Mouse (Mus musculus) T-cell, adult 2 months (primary cell): ENCODE results near the gene Mpig6b.
A peak's percentile ranks its signal among the peaks of the same experiment; 100 is the strongest.

Source experiments
- DNase-seq: peaks from one replicate; pipeline ENCODE4 v3.0.0; 2022; ENCODE audit warnings: low spot score

Mpig6b gene

GRCm38 (mm10) chr17:35058911-35059892 lies 6.8 kb downstream of the Mpig6b start, which contains the start of gene Ddah2:
Gene Ddah2 (plus strand): TSS chr17:35059035.
- peak; percentile 83 for DNase-seq

DNA sequence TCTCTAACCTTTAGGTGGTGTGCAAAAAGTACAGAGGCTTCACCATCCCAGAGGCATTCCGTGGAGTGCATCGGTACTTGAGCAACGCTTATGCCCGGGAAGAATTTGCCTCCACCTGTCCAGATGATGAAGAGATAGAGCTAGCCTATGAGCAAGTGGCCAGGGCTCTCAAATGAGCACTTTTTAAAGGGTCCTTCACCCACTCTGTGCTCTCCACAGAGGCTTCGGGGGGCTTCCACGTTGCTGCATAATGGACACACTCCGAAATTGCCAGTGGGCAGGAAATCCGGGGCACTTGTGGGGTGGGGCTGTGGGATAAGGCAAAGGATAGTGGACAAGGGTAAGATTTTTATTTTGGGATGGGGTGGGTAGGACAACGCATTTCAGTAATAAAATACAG lies 7.7 kb downstream of the Mpig6b start:
- no peak for DNase-seq

DNA sequence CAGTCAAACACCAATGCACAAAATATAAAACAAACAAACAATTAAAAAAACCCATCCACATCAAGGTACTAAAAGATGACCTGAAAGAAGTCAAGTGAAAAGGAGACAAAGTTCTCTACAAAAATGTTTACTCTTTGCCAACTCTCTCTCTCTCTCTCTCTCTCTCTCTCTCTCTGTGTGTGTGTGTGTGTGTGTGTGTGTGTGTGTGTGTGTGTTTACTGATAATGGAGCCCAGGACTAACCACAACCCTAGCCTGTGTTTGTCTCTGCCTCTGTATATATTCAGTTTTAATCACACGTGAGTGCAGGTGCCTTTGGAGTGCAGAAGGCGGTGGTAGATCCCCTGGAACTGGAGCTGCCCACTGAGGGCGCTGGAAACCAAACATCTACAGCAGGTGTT lies 8.9 kb downstream of the Mpig6b start:
- DNase-seq: no peak

DNA sequence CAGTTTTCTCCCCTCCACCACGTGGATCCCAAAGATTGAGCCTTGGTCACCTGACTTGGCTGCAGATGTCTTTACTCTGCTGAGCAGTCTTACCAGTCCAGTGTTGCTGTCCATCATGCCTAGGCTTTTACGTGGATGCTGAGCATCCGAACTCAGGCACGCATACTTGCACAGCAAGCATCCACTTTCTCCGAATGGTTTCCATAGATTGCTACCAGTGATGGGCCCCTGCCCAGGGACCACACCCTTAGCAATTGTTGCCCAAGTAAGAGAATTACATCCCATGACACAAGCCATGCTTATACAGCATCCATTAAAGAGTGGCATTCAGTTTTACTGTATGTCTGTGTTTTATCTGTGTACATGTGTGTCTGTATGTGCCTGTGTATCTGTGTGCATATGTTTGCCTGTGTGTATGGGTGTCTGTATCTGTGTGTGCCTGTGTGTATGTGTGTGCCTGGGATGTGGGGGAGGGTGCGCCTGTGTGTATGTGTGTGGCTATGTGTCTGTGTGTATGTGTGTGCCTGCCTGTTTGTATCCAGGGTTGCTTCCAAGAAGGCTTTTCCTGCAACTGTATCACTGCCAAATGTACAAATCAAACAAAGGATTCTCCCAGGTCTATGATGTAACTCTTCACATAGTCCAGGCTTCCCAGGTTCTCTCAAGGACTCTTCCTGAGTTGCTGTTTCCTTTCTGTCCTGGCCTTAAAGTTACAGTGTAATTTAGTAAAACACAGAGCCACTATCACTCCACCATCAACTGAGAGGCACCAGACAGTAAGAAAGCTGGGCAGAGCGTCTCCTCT lies 10.1 kb downstream of the Mpig6b start:
- DNase-seq: no peak

- DNase-seq: no peak
These were observed 13.6 kb downstream of the Mpig6b start for GRCm38 (mm10) chr17:35052271-35052798.

- DNase-seq: peak; percentile 80
These were observed 14.6 kb downstream of the Mpig6b start for GRCm38 (mm10) chr17:35051156-35052086.

DNA sequence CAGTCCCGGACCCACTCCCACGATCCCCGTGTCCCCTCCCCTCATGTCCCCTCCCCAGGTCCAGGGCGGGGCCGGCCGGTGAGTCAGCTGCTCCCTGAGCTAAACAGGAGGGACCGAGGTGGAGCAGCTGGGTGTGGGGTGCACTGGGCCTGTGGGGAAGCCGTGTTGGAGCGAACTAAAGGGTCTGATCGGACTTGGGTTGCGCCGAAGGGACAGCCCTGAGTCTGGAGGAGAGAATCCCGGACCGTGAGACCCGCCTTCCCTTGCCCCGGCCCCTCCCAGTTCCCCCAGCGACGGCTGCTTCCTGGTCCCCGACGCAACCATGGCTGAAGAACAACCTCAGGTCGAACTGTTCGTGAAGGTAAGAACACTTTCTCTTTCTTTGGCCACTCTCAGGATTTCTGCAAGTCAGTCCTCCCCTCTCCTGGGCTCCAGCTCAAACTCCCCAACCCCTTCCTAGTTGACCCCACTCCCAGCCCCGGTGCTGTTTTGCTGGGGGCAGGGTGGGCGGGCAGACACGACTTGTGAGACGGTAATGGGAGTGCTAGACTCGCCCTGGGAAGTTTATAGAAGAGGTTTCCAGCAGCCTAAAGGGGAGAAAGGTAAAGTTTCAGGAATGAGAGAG lies 15.7 kb downstream of the Mpig6b start:
- DNase-seq: peak; percentile 42

GRCm38 (mm10) chr17:35049561-35050016 lies 16.4 kb downstream of the Mpig6b start, which contains the start of gene Clic1:
Gene Clic1 (plus strand): TSS chr17:35049966.
- peak; percentile 21 for DNase-seq

DNA sequence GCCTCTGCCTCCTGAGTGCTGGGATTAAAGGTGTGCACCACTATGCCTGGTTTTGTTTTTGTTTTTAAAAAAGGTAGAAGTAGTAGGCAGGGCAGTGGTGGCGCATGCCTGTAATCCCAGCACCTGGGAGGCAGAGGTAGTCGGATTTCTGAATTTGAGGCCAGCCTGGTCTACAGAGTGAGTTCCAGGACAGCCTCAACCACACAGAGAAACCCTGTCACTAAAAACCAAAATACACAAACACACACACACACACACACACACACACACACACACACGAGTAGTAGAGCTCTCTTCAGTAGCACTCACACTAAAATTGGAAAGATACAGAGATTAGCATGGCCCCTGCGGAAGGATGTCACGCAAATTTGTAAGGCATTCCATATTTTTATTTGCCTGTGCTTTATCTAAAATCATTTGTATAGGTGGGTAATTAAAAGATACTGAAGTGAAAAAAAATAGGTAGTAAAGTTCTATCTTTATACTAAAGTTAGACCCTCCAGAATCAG lies 17.0 kb downstream of the Mpig6b start:
- DNase-seq: no peak

- peak; percentile 42 for DNase-seq
These were observed 17.6 kb downstream of the Mpig6b start for GRCm38 (mm10) chr17:35048149-35048931.

DNA sequence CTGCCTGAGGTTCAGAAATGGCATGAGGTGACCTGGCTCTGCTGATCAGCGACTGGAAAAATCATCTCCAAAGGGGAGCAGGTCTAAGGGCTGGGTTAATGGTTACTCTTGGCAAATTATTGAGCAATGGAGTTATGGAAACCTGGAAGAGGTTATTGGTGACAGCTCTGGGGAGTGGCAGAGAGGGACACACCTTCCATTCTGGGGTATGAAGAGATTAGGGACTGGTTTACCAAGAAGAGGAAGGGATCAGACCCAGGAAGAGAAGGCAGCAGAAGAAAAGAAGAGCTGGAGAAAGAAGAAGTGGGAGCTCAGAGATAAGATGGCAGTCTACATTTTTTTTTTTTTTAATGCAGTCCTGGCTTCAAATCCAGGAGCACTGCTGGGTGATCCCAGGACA lies 18.3 kb downstream of the Mpig6b start:
- DNase-seq: no peak

DNA sequence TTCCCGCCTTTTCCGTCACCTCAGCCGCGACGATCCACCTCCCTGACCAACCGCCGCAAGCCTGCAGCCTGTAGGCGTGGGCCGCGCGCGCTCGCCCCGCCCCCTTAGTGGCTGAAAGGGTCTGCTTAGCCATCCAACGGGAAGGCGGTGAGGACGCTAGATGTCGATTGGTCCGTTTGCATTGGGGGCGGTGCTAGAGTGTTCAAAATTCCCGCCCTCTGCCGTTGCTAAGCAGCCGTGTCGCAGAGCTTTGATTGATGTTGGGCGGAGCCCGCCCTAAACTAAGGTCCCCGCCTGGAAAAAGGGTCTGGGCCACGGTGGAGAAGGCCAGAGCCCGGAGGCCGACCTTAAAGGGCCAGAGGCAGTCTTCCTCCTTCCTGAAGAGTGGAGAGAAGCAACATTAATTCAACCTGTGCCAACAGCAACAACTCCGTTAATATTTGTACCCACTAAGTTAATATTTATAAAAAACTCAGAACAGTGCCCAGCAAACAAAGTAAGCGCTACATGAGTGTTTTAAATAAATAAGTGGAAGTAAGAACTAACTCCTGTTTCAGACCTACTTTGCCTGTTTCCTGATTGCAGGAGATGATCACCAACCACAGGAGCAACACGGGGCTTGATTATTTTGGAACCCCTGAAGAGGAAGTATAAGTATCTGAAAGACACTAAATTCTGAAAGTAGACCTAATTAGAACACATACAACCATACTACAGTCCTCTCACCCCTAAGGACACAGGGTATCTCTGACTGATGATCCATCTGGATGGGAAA lies 19.1 kb downstream of the Mpig6b start, which contains the start of gene Msh5:
Gene Msh5 (minus strand): TSS at position 65 of the 775 bp plus-strand sequence.
- DNase-seq: peak; percentile 94

DNA sequence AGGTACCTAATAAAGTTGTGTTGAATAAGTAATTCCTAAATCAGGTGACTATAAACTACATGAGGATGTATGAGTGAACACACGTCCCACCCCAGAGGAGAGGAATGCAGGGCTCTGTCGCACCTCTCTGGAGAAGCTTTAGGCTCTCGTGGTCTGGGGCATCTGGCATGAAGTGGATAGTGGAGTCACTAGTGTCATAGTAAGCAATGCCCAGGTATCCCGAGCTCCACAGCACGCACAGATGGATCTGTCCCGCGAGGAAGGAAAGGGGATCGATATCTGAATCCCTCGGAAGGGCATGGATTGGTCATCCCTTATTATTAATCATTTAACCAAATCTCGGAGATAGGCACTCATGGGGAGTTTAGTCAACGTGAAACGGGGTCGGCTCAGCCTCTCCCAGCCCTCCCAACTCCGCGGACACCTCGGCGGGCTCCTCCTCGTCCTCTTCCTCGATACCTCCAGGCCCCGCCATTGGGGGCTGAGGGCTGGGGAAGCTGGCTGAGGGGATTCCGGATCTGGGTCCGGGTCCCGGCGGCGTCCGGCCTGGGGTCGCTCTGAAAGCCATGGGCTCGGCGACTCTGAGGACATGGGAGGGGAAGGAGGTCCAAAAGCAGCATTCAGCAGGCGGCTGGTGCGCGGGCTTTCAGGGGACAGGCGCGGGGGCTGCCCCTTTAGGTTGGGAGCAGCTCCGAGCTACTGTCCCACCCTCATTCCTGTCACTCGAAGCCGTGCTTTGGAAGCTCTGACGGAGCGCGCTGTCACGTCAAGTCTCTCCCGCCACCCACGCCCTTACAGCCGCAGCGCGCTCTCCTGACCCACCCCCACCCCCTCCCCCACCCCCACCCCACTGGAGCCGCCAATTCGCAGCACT lies 19.9 kb downstream of the Mpig6b start:
- DNase-seq: no peak

DNA sequence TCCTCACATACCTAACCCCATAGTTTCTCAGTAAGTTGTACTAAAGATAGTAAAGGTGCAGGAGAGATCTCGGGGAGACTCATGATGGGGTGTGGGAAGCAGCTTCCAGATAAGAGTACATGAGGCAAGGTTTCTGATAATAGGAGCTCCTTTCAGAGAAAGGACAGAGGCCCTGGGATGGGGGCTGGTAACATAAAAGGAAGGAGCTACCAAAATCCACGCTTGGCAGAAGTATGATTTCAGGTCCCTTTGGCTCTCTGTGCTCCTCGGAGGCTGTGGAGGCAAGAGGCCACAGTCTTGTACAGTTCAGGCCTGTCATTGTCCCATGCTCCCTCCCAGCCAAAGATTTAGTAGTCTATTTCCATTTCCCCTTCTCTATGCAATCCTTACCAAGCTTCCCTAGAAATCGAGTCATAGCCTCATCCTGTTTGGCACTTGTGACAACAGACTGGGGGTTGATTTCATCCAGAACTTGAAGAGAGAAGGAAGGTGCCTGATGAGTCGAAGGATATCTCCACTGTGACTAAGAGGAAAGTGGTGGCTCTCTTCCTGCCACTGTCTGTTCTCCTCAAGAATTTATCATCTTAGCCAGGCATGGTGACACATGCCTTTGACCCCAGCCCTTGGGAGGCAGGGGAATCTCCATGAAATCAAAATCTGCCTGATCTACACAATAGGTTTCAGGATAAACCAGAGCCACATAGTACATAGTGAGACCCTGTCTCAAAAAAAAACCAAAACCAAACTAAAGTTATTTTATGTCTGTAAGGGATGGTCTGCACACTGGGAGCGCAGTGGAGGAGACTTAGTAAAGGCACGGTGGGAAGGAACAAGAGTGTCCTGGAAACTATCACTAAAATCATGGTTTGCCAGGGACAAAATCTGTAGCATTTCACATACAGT lies 20.8 kb downstream of the Mpig6b start:
- DNase-seq: no peak

DNA sequence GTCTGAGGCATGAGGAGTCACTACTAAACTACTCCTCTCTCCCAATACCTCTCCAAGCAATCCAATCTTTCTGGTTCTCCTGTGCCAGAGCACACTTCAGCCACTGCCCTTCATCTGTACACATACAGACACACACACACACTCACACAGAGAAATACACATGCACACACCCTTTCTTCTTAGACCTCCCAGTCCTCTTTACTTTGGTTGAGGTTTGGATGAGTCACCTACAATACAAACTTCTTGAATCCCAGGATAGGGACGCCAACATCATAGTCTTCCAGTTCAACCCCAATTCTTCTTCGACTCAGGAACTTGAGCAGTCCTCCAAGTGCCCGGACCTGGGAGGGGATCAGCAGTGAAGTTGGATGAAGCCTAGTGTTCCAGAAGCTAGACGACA lies 22.2 kb downstream of the Mpig6b start:
- DNase-seq: no peak

- no peak for DNase-seq
These were observed 26.7 kb downstream of the Mpig6b start for GRCm38 (mm10) chr17:35039121-35039873.
